Mouse (Mus musculus) gastrocnemius, postnatal 36 days (tissue): ENCODE results near the gene Ly6g5c. TPM values are rescaled to one million over a fixed set of nuclear protein-coding genes. Genes with fewer than 3 reads are reported as not detected.

ENCODE experiments used
- DNase-seq, 2 experiments: peaks; one replicate each; pipeline ENCODE4 v3.0.0; 2022
- intact Hi-C: fragments of 180-260 bp; cut with DNase I; formaldehyde crosslinking; loops from one replicate; pipeline ENCODE4 v1.15.1; 2025
- total RNA-seq, 2 experiments: library from RNA; stranded (reverse); gene quantifications; 2 replicates each; pipeline ENCODE4 v1.2.3; 2021

Ly6g5c gene
- total RNA-seq, 2 experiments from 2014 or later: not detected

DNA sequence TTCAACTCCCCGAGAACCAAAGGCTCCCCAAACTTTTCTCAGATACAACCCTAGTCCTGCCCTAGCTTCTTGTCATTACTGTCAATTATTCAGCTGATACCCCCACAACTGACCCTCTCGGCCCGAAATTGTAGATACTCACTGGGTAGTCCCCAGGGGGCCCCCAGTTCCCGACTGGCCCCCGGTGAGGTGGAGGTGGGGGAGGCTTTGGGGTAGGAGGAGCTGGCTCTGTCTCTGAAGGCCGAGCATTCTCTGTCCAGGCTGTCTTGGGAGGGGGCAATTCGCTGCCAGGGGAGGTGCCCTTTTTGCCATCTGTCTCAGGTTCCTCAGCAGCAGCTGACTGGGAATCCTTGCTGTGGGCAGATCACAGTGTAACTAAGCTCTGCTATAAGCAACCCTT lies 51.6 kb downstream of the Ly6g5c start:
- intact Hi-C loops: loop anchor here (2.0 to 10.0 kb wide), 2 partner anchors 15 to 1045 kb away; partner anchors contain the start of gene H2-DMa
- no peak for DNase-seq

DNA sequence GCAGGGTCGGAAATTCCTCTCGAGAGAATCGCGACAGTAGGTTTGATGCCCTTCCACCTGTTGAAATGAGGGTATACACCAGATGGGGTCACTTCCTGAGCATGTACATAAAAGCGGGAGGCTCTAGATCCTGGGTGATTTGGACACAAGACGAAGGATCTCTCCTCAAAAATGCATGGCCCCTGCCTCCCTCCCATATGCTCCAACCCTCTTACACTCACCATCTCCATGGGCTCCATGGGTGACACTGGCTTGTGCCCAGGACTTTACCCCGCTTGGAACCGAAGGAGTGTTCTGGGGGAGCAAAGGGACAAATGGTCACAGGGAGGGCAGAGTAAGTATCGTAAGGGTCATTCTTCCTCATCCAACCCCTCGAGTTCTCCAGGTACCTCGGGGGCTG lies 53.3 kb downstream of the Ly6g5c start:
- no peak for DNase-seq
- intact Hi-C loops: loop anchor here (2.0 kb wide), 1 partner anchor 17 kb away; no protein-coding TSS in a partner anchor

Other genes with a start within 250 kb of the Ly6g5c start
- 1 to 10 TPM; 1.5 to 3.4 TPM for gene Cfb, start 245.8 kb upstream of the Ly6g5c start, total RNA-seq
- gene Zbtb12, start 228.8 kb upstream of the Ly6g5c start, total RNA-seq: 1 to 10 TPM; 4.6 to 5.7 TPM
- under 1 TPM in 1 of 2 experiments, not detected in 1; 0.20 TPM for gene Gm20547, start 226.2 kb upstream of the Ly6g5c start, total RNA-seq
- 1 to 10 TPM; 1.4 to 1.5 TPM for gene C2, start 210.0 kb upstream of the Ly6g5c start, total RNA-seq
- 10 to 100 TPM; 24.7 to 28.2 TPM for gene Ehmt2, start 209.8 kb upstream of the Ly6g5c start, total RNA-seq
- gene Slc44a4, start 193.8 kb upstream of the Ly6g5c start, total RNA-seq: under 1 TPM in 1 of 2 experiments, not detected in 1; 0.17 TPM
- gene Neu1, start 177.0 kb upstream of the Ly6g5c start, total RNA-seq: 1 to 10 TPM; 8.0 to 8.5 TPM
- gene Hspa1b, start 149.0 kb upstream of the Ly6g5c start, total RNA-seq: 1 to 10 TPM; 4.6 to 6.1 TPM
- not detected for gene Gm20481, start 138.4 kb upstream of the Ly6g5c start, total RNA-seq
- gene Hspa1a, start 136.1 kb upstream of the Ly6g5c start, total RNA-seq: 10 to 100 TPM in 1 of 2 experiments, 1 to 10 TPM in 1; 8.8 to 10.1 TPM
- gene Hspa1l, start 135.6 kb upstream of the Ly6g5c start, total RNA-seq: 10 to 100 TPM; 18.6 to 23.2 TPM
- gene Lsm2, start 126.4 kb upstream of the Ly6g5c start, total RNA-seq: 10 to 100 TPM; 13.1 to 15.3 TPM
- gene Vars, start 107.3 kb upstream of the Ly6g5c start, total RNA-seq: 10 to 100 TPM; 29.3 to 31.8 TPM
- 10 to 100 TPM; 11.3 to 12.8 TPM for gene Vwa7, start 91.7 kb upstream of the Ly6g5c start, total RNA-seq
- gene Sapcd1, start 80.3 kb upstream of the Ly6g5c start, total RNA-seq: not detected
- gene Msh5, start 61.5 kb upstream of the Ly6g5c start, total RNA-seq: under 1 TPM; 0.20 to 0.35 TPM
- 10 to 100 TPM; 10.9 to 12.0 TPM for gene Clic1, start 58.3 kb upstream of the Ly6g5c start, total RNA-seq
- gene Ddah2, start 49.2 kb upstream of the Ly6g5c start, total RNA-seq: 1 to 10 TPM; 8.4 to 8.9 TPM
- gene Ly6g6c, start 42.9 kb upstream of the Ly6g5c start, total RNA-seq: not detected
- gene Mpig6b, start 42.1 kb upstream of the Ly6g5c start, total RNA-seq: not detected
- not detected for gene Ly6g6e, start 31.4 kb upstream of the Ly6g5c start, total RNA-seq
- gene Ly6g6d, start 30.2 kb upstream of the Ly6g5c start, total RNA-seq: 1 to 10 TPM in 1 of 2 experiments, not detected in 1; 1.8 TPM
- not detected for gene Ly6g6f, start 22.7 kb upstream of the Ly6g5c start, total RNA-seq
- 10 to 100 TPM; 67.7 to 73.9 TPM for gene Abhd16a, start 19.0 kb upstream of the Ly6g5c start, total RNA-seq
- not detected for gene Ly6g5b, start 7.1 kb downstream of the Ly6g5c start, total RNA-seq
- gene Gpank1, start 13.2 kb downstream of the Ly6g5c start, total RNA-seq: 1 to 10 TPM; 6.0 to 7.8 TPM
- 100 to 1,000 TPM; 145 to 170 TPM for gene Csnk2b, start 13.8 kb downstream of the Ly6g5c start, total RNA-seq
- gene D17H6S53E, start 18.1 kb downstream of the Ly6g5c start, total RNA-seq: 10 to 100 TPM; 13.0 to 17.0 TPM
- gene Apom, start 23.8 kb downstream of the Ly6g5c start, total RNA-seq: not detected
- gene Bag6, start 26.9 kb downstream of the Ly6g5c start, total RNA-seq: 100 to 1,000 TPM; 191 to 208 TPM
- gene Prrc2a, start 56.6 kb downstream of the Ly6g5c start, total RNA-seq: 10 to 100 TPM; 88.4 to 93.0 TPM
- gene Aif1, start 67.8 kb downstream of the Ly6g5c start, total RNA-seq: under 1 TPM in 1 of 2 experiments, not detected in 1; 0.47 TPM
- gene Lst1, start 80.2 kb downstream of the Ly6g5c start, total RNA-seq: 1 to 10 TPM in 1 of 2 experiments, under 1 TPM in 1; 0.74 to 1.5 TPM
- gene Ltb, start 86.2 kb downstream of the Ly6g5c start, total RNA-seq: under 1 TPM in 1 of 2 experiments, not detected in 1; 0.46 TPM
- under 1 TPM in 1 of 2 experiments, not detected in 1; 0.46 TPM for gene Tnf, start 93.7 kb downstream of the Ly6g5c start, total RNA-seq
- under 1 TPM; 0.36 to 0.62 TPM for gene Lta, start 97.1 kb downstream of the Ly6g5c start, total RNA-seq
- gene Gm16181, start 112.6 kb downstream of the Ly6g5c start, total RNA-seq: not detected
- 1 to 10 TPM; 1.7 to 2.4 TPM for gene Atp6v1g2, start 125.4 kb downstream of the Ly6g5c start, total RNA-seq
- gene Nfkbil1, start 127.5 kb downstream of the Ly6g5c start, total RNA-seq: 1 to 10 TPM; 5.5 to 8.7 TPM
- gene Ddx39b, start 133.5 kb downstream of the Ly6g5c start, total RNA-seq: 10 to 100 TPM; 67.7 to 83.0 TPM
- gene H2-D1, start 154.5 kb downstream of the Ly6g5c start, total RNA-seq: 10 to 100 TPM; 28.2 to 39.1 TPM
- under 1 TPM; 0.38 to 0.47 TPM for gene H2-Q1, start 212.1 kb downstream of the Ly6g5c start, total RNA-seq
- under 1 TPM; 0.20 to 0.77 TPM for gene H2-Q2, start 234.0 kb downstream of the Ly6g5c start, total RNA-seq